Mouse (Mus musculus) kidney, postnatal 4 days (tissue): ENCODE measurements around the gene Ccdc191.
A peak's percentile ranks its signal among the peaks of the same experiment; 100 is the strongest.

Experiments used
- DNase-seq, 2 experiments: peaks; one replicate each; pipeline ENCODE4 v3.0.0; 2021; ENCODE audit warnings: mixed read lengths in 2 of 2

Ccdc191 gene

GRCm38 (mm10) chr16:43994623-43995022 lies 105.0 kb downstream of the Ccdc191 start:
- no peak for DNase-seq

- DNase-seq, result no peak
These were observed 109.5 kb downstream of the Ccdc191 start for GRCm38 (mm10) chr16:43999111-43999510.

- DNase-seq, result no peak
These were observed 109.9 kb downstream of the Ccdc191 start for GRCm38 (mm10) chr16:43999541-43999940.

- DNase-seq, result peak; percentile 10 to 45
These were observed 112.5 kb downstream of the Ccdc191 start for GRCm38 (mm10) chr16:44002086-44002485.

- peak; percentile 9 to 14 for DNase-seq
These were observed 121.4 kb downstream of the Ccdc191 start for GRCm38 (mm10) chr16:44011010-44011409.
